ENCODE assay signal across 21 mouse cellular contexts in genomic region chr8:47763194-47763593, GRCm38 (mm10). TPM values are rescaled to one million over a fixed set of nuclear protein-coding genes. Genes with fewer than 3 reads are reported as not detected.
DNase-seq lines count a peak whose midpoint lies in the region; ATAC-seq and TF ChIP-seq lines count a peak whose summit lies in the region.
"Had no signal": no experiment of that assay in that cellular context is flagged by ENCODE, and none has a peak within 500 bp of the region (broad histone marks: within the 10 kb centered on the region; RNA-seq: fewer than 3 reads in every experiment).

No protein-coding gene starts in this region.

- H3K4me2 ChIP-seq in hindbrain, embryonic 11.5 days (replicated peaks; ENCODE audit: low read depth, low read length), result no peak overlapping the region
- H3K4me2 ChIP-seq in midbrain, embryonic 13.5 days (replicated peaks), result peak overlapping the region; percentile 28

- ATAC-seq in hindbrain, embryonic 11.5 days (ENCODE audit: low FRiP score), result no peak
- ATAC-seq in midbrain, embryonic 13.5 days, result no peak
- ATAC-seq: CD4-positive, CD25-positive, alpha-beta regulatory T cell, adult 4 months; inflammation-experienced regulatory T-cells, adult 6 months had no signal

- no peak overlapping the region for H3K27ac ChIP-seq in hindbrain, embryonic 10.5 days
- H3K27ac ChIP-seq in hindbrain, embryonic 11.5 days (ENCODE audit: low read depth, low read length), result no peak overlapping the region
- peak overlapping the region; percentile 9; the same call in 1 of the 2 replicates for H3K27ac ChIP-seq in ES-Bruce4 (ENCODE audit: insufficient read depth, low read length)
- H3K27ac ChIP-seq in midbrain, embryonic 13.5 days, result no peak overlapping the region
- H3K27ac ChIP-seq: heart, embryonic 13.5 days; limb, embryonic 15.5 days; lung, embryonic 15.5 days had no signal

- H3K36me3 ChIP-seq in hindbrain, embryonic 10.5 days, result no peaks in the 10 kb centered on the region
- no peaks in the 10 kb centered on the region for H3K36me3 ChIP-seq in hindbrain, embryonic 11.5 days (ENCODE audit: control insufficient read depth, insufficient read depth, low read length)
- H3K36me3 ChIP-seq in ES-Bruce4 (ENCODE audit: control insufficient read depth, insufficient read depth, low read length, poor library complexity, severe bottlenecking), result no peaks in the 10 kb centered on the region
- no peaks in the 10 kb centered on the region for H3K36me3 ChIP-seq in midbrain, embryonic 13.5 days
- H3K36me3 ChIP-seq: heart, embryonic 13.5 days; limb, embryonic 15.5 days; lung, embryonic 15.5 days had no signal

- no peak for TF ChIP-seq EP300 in ES-Bruce4 (IDR thresholded peaks at IDR 0.05; ENCODE audit: insufficient read depth, low read depth, low read length)

- DNase-seq in hindbrain, embryonic 10.5 days (ENCODE audit: low spot score), result peak; percentile 18
- no peak for DNase-seq in hindbrain, embryonic 11.5 days (ENCODE audit: low spot score)
- peak; percentile 77 for DNase-seq in ZHBTc4 (ENCODE audit: low read depth, low spot score)
- DNase-seq in cerebellum, postnatal 25 days, result no peak
- no peak for DNase-seq in urinary bladder, adult 2 months (ENCODE audit: low spot score)
- DNase-seq in adrenal gland, adult 18-20 months (ENCODE audit: low spot score in 2 of 2), result no peak
- DNase-seq: cerebellum, postnatal 36 days; right cerebral cortex, postnatal 4 days; thymus, postnatal 36 days had no signal

- WGBS in hindbrain, embryonic 10.5 days, result 41% methylated on average over 9 of the region's 9 CpGs
- 37% methylated on average over 9 of the region's 9 CpGs for WGBS in hindbrain, embryonic 11.5 days
- 39% methylated on average over 9 of the region's 9 CpGs for WGBS in midbrain, embryonic 13.5 days

- H3K9me3 ChIP-seq in hindbrain, embryonic 10.5 days, result no peaks in the 10 kb centered on the region
- no peaks in the 10 kb centered on the region for H3K9me3 ChIP-seq in hindbrain, embryonic 11.5 days (ENCODE audit: control insufficient read depth, low read length)
- H3K9me3 ChIP-seq in ES-Bruce4 (replicated peaks; ENCODE audit: control insufficient read depth, insufficient read depth, low read length, poor library complexity, severe bottlenecking), result no peaks in the 10 kb centered on the region
- no peaks in the 10 kb centered on the region for H3K9me3 ChIP-seq in midbrain, embryonic 13.5 days
- H3K9me3 ChIP-seq: heart, embryonic 13.5 days; limb, embryonic 15.5 days; lung, embryonic 15.5 days; megakaryocyte, embryonic 14.5 days had no signal

- H3K27me3 ChIP-seq in hindbrain, embryonic 10.5 days (ENCODE audit: insufficient read depth, poor library complexity, severe bottlenecking), result no peaks in the 10 kb centered on the region
- no peaks in the 10 kb centered on the region for H3K27me3 ChIP-seq in hindbrain, embryonic 11.5 days (ENCODE audit: control insufficient read depth, insufficient read depth, low read length)
- H3K27me3 ChIP-seq in ES-Bruce4 (ENCODE audit: control insufficient read depth, insufficient read depth, low read length, poor library complexity, severe bottlenecking), result 0 out of 2 replicates have a peak, but pooled peaks cover 3% of the 10 kb centered on the region
- H3K27me3 ChIP-seq in midbrain, embryonic 13.5 days, result peaks cover 5% of the 10 kb centered on the region; the same call in 1 of the 2 replicates
- H3K27me3 ChIP-seq: heart, embryonic 13.5 days; limb, embryonic 15.5 days; lung, embryonic 15.5 days; megakaryocyte, embryonic 14.5 days had no signal

- H3K4me3 ChIP-seq in hindbrain, embryonic 10.5 days, result 0 out of 2 replicates have a peak overlapping the region, but pooled peaks have one; percentile 6
- H3K4me3 ChIP-seq in hindbrain, embryonic 11.5 days (ENCODE audit: low read depth, low read length), result no peak overlapping the region
- H3K4me3 ChIP-seq in ES-Bruce4 (ENCODE audit: low read depth, low read length), result no peak overlapping the region
- H3K4me3 ChIP-seq in midbrain, embryonic 13.5 days (replicated peaks), result no peak overlapping the region
- H3K4me3 ChIP-seq: erythroblast, embryonic 14.5 days; heart, embryonic 13.5 days; limb, embryonic 15.5 days; lung, embryonic 15.5 days; megakaryocyte, embryonic 14.5 days had no signal

- H3K9ac ChIP-seq in hindbrain, embryonic 11.5 days (ENCODE audit: low read depth, low read length), result no peak overlapping the region
- H3K9ac ChIP-seq in ES-Bruce4 (ENCODE audit: low read depth, poor library complexity, severe bottlenecking), result peak overlapping the region; percentile 21; the same call in 1 of the 2 replicates
- H3K9ac ChIP-seq in midbrain, embryonic 13.5 days (replicated peaks), result no peak overlapping the region
- H3K9ac ChIP-seq: heart, embryonic 13.5 days; limb, embryonic 15.5 days; lung, embryonic 15.5 days had no signal

- H3K4me1 ChIP-seq in hindbrain, embryonic 10.5 days (replicated peaks), result peaks cover 31% of the 10 kb centered on the region
- H3K4me1 ChIP-seq in hindbrain, embryonic 11.5 days (replicated peaks; ENCODE audit: control insufficient read depth, insufficient read depth, low read length), result no peaks in the 10 kb centered on the region
- H3K4me1 ChIP-seq in ES-Bruce4 (ENCODE audit: control insufficient read depth, insufficient read depth, low read length), result peaks cover 4% of the 10 kb centered on the region
- peaks cover 19% of the 10 kb centered on the region for H3K4me1 ChIP-seq in midbrain, embryonic 13.5 days (replicated peaks)
- H3K4me1 ChIP-seq: megakaryocyte, embryonic 14.5 days had no signal

- no peak for TF ChIP-seq POLR2A in ES-Bruce4 (IDR thresholded peaks at IDR 0.05; ENCODE audit: insufficient read depth, low read length)

- no peak for TF ChIP-seq CTCF in ES-Bruce4 (IDR thresholded peaks at IDR 0.05; ENCODE audit: low read depth, low read length)

RNA-seq across cellular contexts. Expression of gene Cdkn2aip, which starts 49.5 kb away (rescaled TPM):
- polyA plus RNA-seq in hindbrain, embryonic 10.5 days (2016; fragmentation: Nextera tagmentation; extraction: Ambion mirVana), result 39.2 and 39.9 TPM in 2 replicates
- 46.3 and 50.8 TPM in 2 replicates for polyA plus RNA-seq in hindbrain, embryonic 11.5 days (2014; fragmentation: Nextera tagmentation; extraction: Ambion mirVana)
- polyA plus RNA-seq in ES-Bruce4 (2011; ENCODE audit: insufficient read depth, insufficient read length, low read depth, missing spikeins), result 12.0 and 12.2 TPM in 2 replicates
- 44.3 and 45.7 TPM in 2 replicates for polyA plus RNA-seq in midbrain, embryonic 13.5 days (2015; fragmentation: Nextera tagmentation; extraction: Ambion mirVana)
- polyA plus RNA-seq in urinary bladder, adult 2 months (2012; rRNA removed), result 11.3 and 14.2 TPM in 2 replicates
- total RNA-seq in adrenal gland, adult 18-20 months (2021), result 10 to 100 TPM; 11.8 to 13.1 TPM

RNA-seq across cellular contexts. Expression of gene Cldn24, which starts 58.7 kb away (rescaled TPM):
- polyA plus RNA-seq in hindbrain, embryonic 10.5 days (2016; fragmentation: Nextera tagmentation; extraction: Ambion mirVana), result 0.39 TPM in 1 of 2 replicates, not detected in the other
- polyA plus RNA-seq in hindbrain, embryonic 11.5 days (2014; fragmentation: Nextera tagmentation; extraction: Ambion mirVana), result 0.39 TPM in 1 of 2 replicates, not detected in the other
- polyA plus RNA-seq in ES-Bruce4 (2011; ENCODE audit: insufficient read depth, insufficient read length, low read depth, missing spikeins), result not detected in 2 replicates
- polyA plus RNA-seq in midbrain, embryonic 13.5 days (2015; fragmentation: Nextera tagmentation; extraction: Ambion mirVana), result not detected in 2 replicates
- not detected in 2 replicates for polyA plus RNA-seq in urinary bladder, adult 2 months (2012; rRNA removed)
- total RNA-seq in adrenal gland, adult 18-20 months (2021), result not detected
- total RNA-seq: layer of hippocampus, postnatal 25 days had no signal
- polyA plus RNA-seq: brain, embryonic 14.5 days; CD4-positive, CD25-positive, alpha-beta regulatory T cell, adult 4 months; erythroblast, embryonic 14.5 days; heart, embryonic 13.5 days; inflammation-experienced regulatory T-cells, adult 6 months; limb, embryonic 15.5 days; lung, embryonic 15.5 days; stomach, embryonic 14.5 days had no signal

Comparison
In these comparisons a context has a peak if more than half of its experiments do, and no peak if none do; other contexts are left out.
1. DNase-seq: peak in hindbrain, embryonic 10.5 days (single experiment) and ZHBTc4 (single experiment); none in hindbrain, embryonic 11.5 days (single experiment), cerebellum, postnatal 25 days (0 of 2), urinary bladder, adult 2 months (single experiment) and adrenal gland, adult 18-20 months (0 of 2).